Mouse (Mus musculus): ENCODE measurements at regions not wholly inside any gene's neighbourhood (a gene's known extent, or its start where the extent isn't known, plus 50 kb on each side); places are given as distances from the start of the nearest gene placed in this dataset.

GRCm38 (mm10) chr17:51397973-51398372 lies 218.8 kb upstream of the Tbc1d5 start:
- no peak for DNase-seq (ENCODE audit: low spot score)

- DNase-seq (ENCODE audit: low spot score), result no peak
Measured at GRCm38 (mm10) chr17:51393771-51394221, 214.6 kb upstream of the Tbc1d5 start.

GRCm38 (mm10) chr17:51391871-51392270 lies 212.7 kb upstream of the Tbc1d5 start:
- no peak for DNase-seq (ENCODE audit: low spot score)

- no peak for DNase-seq (ENCODE audit: low spot score)
Measured at GRCm38 (mm10) chr17:51382552-51382951, 203.4 kb upstream of the Tbc1d5 start.

- no peak for DNase-seq (ENCODE audit: low spot score)
Measured at GRCm38 (mm10) chr17:51371937-51372479, 192.9 kb upstream of the Tbc1d5 start.

- no peak for DNase-seq (ENCODE audit: low spot score)
Measured at GRCm38 (mm10) chr17:51370990-51371389, 191.8 kb upstream of the Tbc1d5 start.

GRCm38 (mm10) chr17:51370085-51370484 lies 190.9 kb upstream of the Tbc1d5 start:
- no peak for DNase-seq (ENCODE audit: low spot score)

- DNase-seq (ENCODE audit: low spot score), result no peak
Measured at GRCm38 (mm10) chr17:51362801-51363200, 183.6 kb upstream of the Tbc1d5 start.

- DNase-seq (ENCODE audit: low spot score), result no peak
Measured at GRCm38 (mm10) chr17:51362271-51362670, 183.1 kb upstream of the Tbc1d5 start.

- no peak for DNase-seq (ENCODE audit: low spot score)
Measured at GRCm38 (mm10) chr17:51358362-51358739, 179.2 kb upstream of the Tbc1d5 start.

GRCm38 (mm10) chr17:51357690-51358361 lies 178.7 kb upstream of the Tbc1d5 start:
- no peak for DNase-seq (ENCODE audit: low spot score)

GRCm38 (mm10) chr17:51356447-51356846 lies 177.3 kb upstream of the Tbc1d5 start:
- DNase-seq (ENCODE audit: low spot score), result no peak

- DNase-seq (ENCODE audit: low spot score), result no peak
Measured at GRCm38 (mm10) chr17:51321868-51322267, 142.7 kb upstream of the Tbc1d5 start.

GRCm38 (mm10) chr17:51321025-51321424 lies 141.9 kb upstream of the Tbc1d5 start:
- DNase-seq (ENCODE audit: low spot score), result no peak

GRCm38 (mm10) chr17:51304964-51305363 lies 125.8 kb upstream of the Tbc1d5 start:
- DNase-seq (ENCODE audit: low spot score), result peak; percentile 44

- DNase-seq (ENCODE audit: low spot score), result no peak
Measured at GRCm38 (mm10) chr17:51290741-51291140, 111.6 kb upstream of the Tbc1d5 start.

- peak; percentile 74 for DNase-seq (ENCODE audit: low spot score)
Measured at GRCm38 (mm10) chr17:51288751-51289150, 109.6 kb upstream of the Tbc1d5 start.

- no peak for DNase-seq (ENCODE audit: low spot score)
Measured at GRCm38 (mm10) chr17:51287878-51288277, 108.7 kb upstream of the Tbc1d5 start.

- no peak for DNase-seq (ENCODE audit: low spot score)
Measured at GRCm38 (mm10) chr17:51285362-51285761, 106.2 kb upstream of the Tbc1d5 start.

- DNase-seq (ENCODE audit: low spot score), result no peak
Measured at GRCm38 (mm10) chr17:51278771-51279170, 99.6 kb upstream of the Tbc1d5 start.

- DNase-seq (ENCODE audit: low spot score), result no peak
Measured at GRCm38 (mm10) chr17:51278094-51278493, 98.9 kb upstream of the Tbc1d5 start.

- DNase-seq (ENCODE audit: low spot score), result no peak
Measured at GRCm38 (mm10) chr17:51277161-51277560, 98.0 kb upstream of the Tbc1d5 start.

GRCm38 (mm10) chr17:51272025-51272424 lies 92.9 kb upstream of the Tbc1d5 start:
- no peak for DNase-seq (ENCODE audit: low spot score)

GRCm38 (mm10) chr17:51262946-51263345 lies 83.8 kb upstream of the Tbc1d5 start:
- no peak for DNase-seq (ENCODE audit: low spot score)
